Mouse (Mus musculus) kidney, postnatal 0 days (tissue): Measurements from ENCODE around the gene Tctn1. TPM values are rescaled to one million over a fixed set of nuclear protein-coding genes. Genes with fewer than 3 reads are reported as not detected.
"Not testable (repeated sequence)": the region's sequence is repeated elsewhere in the genome, so short reads cannot be mapped to it uniquely, and the experiment has no call there.

Experiments used
- ATAC-seq: fragments of 200-750 bp; cut with Nextera tagmentation; replicated peaks from 2 replicates; pipeline ENCODE4 v1.8.0; 2017; ENCODE audit warnings: low read depth, moderate number of reproducible peaks, moderate TSS enrichment, moderate library complexity; ENCODE audit not compliant: low FRiP score
- DNase-seq: peaks from one replicate; pipeline ENCODE4 v3.0.0-alpha.2; 2016; ENCODE audit warnings: low spot score
- H3K27ac ChIP-seq: fragments of 300-500 bp; sonication (generic); 2 replicates; pipeline ENCODE4 v1.5.1; 2014; ENCODE audit warnings: mild to moderate bottlenecking
- H3K27me3 ChIP-seq: fragments of 300-500 bp; sonication (generic); 2 replicates; pipeline ENCODE4 v1.6.1; 2014; ENCODE audit warnings: low read length, mixed read lengths; ENCODE audit not compliant: insufficient read depth
- H3K36me3 ChIP-seq: fragments of 300-500 bp; sonication (generic); 2 replicates; pipeline ENCODE4 v1.6.1; 2014; ENCODE audit warnings: low read length, mixed read lengths; ENCODE audit not compliant: insufficient read depth
- H3K4me1 ChIP-seq: fragments of 300-500 bp; sonication (generic); replicated peaks from 2 replicates; pipeline ENCODE4 v1.6.1; 2014; ENCODE audit warnings: antibody characterized with exemption, low read length, mixed read lengths; ENCODE audit not compliant: insufficient read depth
- H3K4me2 ChIP-seq: fragments of 300-500 bp; sonication (generic); 2 replicates; pipeline ENCODE4 v1.6.1; 2014; ENCODE audit warnings: mild to moderate bottlenecking, low read length, moderate library complexity, mixed read lengths
- H3K4me3 ChIP-seq: fragments of 300-500 bp; sonication (generic); replicated peaks from 2 replicates; pipeline ENCODE4 v1.5.1; 2014; ENCODE audit warnings: low read depth, low read length
- H3K9ac ChIP-seq: fragments of 300-500 bp; sonication (generic); 2 replicates; pipeline ENCODE4 v1.6.1; 2014; ENCODE audit warnings: low read depth, low read length
- H3K9me3 ChIP-seq: fragments of 300-500 bp; sonication (generic); replicated peaks from 2 replicates; pipeline ENCODE4 v1.6.1; 2016; ENCODE audit warnings: low read length, inconsistent platforms, mixed read lengths
- CTCF ChIP-seq: IDR thresholded peaks from 2 replicates; pipeline ENCODE4 v1.5.1; 2016; ENCODE audit warnings: antibody characterized with exemption, low read depth, mild to moderate bottlenecking, moderate library complexity
- WGBS: fragments of 180-500 bp; shearing (Covaris S2); extraction: QIAGEN DNeasy Blood & Tissue Kit; methylation state at CpG from one replicate; pipeline ENCODE4 v1.1.7; 2014; 5-methylcytosine and 5-hydroxymethylcytosine counted together
- polyA plus RNA-seq: library from polyadenylated mRNA; unstranded; fragments of >200 nt; fragmentation: Nextera tagmentation; extraction: Ambion mirVana; gene quantifications from 2 replicates; pipeline ENCODE4 v1.2.1, GENCODE M21; 2015

The Tctn1 gene
- polyA plus RNA-seq, 1 experiment from 2014 or later, result 5.2 TPM

GRCm38 (mm10) chr5:122218928-122219327, 45.3 kb downstream of the Tctn1 start:
- Histone ChIP-seq H3K4me2 (no peak overlapping the region), H3K4me3 (no peak overlapping the region), H3K27ac (peak overlapping the region; percentile 75; the same call in 1 of the 2 replicates), H3K27me3 (no peaks in the 10 kb centered on the region), H3K9me3 (no peaks in the 10 kb centered on the region), H3K36me3 (no peaks in the 10 kb centered on the region), H3K9ac (no peak overlapping the region), H3K4me1 (peaks cover 23% of the 10 kb centered on the region; the same call in 1 of the 2 replicates)
- TF ChIP-seq CTCF, result no peak
- DNase-seq (no peak), ATAC-seq (no peak)
- 68% methylated on average over 7 of the region's 7 CpGs for WGBS

DNA sequence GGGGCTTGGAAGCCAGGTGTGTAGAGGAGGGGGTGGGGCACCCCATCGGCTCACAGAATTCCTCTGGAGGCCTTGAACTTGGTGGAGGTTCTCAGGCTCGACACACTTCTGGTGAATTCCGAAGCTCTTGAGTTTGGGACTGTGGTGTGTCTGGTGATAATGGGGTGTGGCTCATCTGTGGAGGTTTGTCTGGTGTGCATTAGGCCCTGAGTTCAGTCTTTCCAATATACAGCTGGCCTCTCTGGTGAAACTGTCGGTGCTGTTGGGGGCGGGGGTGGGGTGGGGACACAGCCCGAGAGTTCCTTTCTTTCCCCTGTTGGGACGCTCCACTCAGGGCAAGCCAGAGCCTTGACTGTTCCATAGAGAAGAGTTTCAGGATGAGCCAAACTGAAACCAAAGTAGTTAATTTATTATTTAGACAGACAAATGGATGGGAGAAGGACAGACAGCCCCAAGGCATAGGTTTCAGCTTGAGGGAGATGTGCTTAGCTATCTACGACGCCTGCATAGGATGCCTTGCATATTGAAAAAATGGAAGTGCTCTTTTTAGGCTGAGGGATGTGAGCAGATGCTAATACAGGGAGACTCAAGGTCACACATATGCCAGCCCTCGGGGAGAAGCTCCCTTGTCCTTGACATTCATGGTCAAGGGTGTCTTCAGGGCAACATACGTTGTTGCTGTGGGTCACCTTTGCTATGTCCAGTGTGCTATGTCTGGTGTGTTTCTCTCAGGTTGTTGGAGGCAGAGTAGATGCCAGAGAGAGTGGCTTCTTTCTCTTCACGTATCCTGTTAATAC, 46.0 kb downstream of the Tctn1 start:
- Histone ChIP-seq H3K9me3 (no peaks in the 10 kb centered on the region), H3K27ac (no peak overlapping the region), H3K27me3 (no peaks in the 10 kb centered on the region), H3K4me3 (no peak overlapping the region), H3K36me3 (no peaks in the 10 kb centered on the region), H3K9ac (no peak overlapping the region), H3K4me2 (no peak overlapping the region), H3K4me1 (peaks cover 23% of the 10 kb centered on the region; the same call in 1 of the 2 replicates)
- DNase-seq, result no peak
- 86% methylated on average over 12 of the region's 12 CpGs for WGBS
- no peak for ATAC-seq
- TF ChIP-seq CTCF, result no peak

DNA sequence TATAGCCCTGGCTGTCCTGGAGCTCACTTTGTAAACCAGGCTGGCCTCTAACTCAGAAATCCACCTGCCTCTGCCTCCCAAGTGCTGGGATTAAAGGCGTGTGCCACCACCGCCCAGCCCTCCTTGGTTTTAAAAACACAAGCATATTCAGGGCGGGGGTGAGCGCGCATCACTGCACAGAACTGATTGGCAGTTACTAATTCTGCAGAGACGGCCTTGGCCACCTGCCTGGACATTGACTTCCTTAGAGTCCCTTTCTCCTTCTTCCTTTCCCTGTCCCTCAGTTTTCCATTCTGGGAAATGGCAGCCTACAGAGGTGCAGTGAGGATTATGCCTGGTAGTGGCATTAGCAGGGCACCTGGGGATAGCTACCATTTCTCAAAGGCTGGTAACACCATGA, 46.6 kb downstream of the Tctn1 start:
- Histone ChIP-seq H3K36me3 (no peaks in the 10 kb centered on the region), H3K4me3 (no peak overlapping the region), H3K4me1 (peaks cover 23% of the 10 kb centered on the region; the same call in 1 of the 2 replicates), H3K9ac (no peak overlapping the region), H3K4me2 (no peak overlapping the region), H3K27me3 (no peaks in the 10 kb centered on the region), H3K27ac (no peak overlapping the region), H3K9me3 (no peaks in the 10 kb centered on the region)
- ATAC-seq, result no peak
- WGBS, result 81% methylated on average over 6 of the region's 6 CpGs
- no peak for TF ChIP-seq CTCF
- no peak for DNase-seq

- Histone ChIP-seq H3K36me3 (no peaks in the 10 kb centered on the region), H3K4me1 (0 out of 2 replicates have a peak, but pooled peaks cover 3% of the 10 kb centered on the region), H3K9me3 (no peaks in the 10 kb centered on the region), H3K4me2 (no peak overlapping the region), H3K27ac (no peak overlapping the region), H3K9ac (no peak overlapping the region), H3K27me3 (no peaks in the 10 kb centered on the region), H3K4me3 (no peak overlapping the region)
- ATAC-seq (no peak), DNase-seq (no peak)
- WGBS, result 83% methylated on average over 6 of the region's 6 CpGs
- TF ChIP-seq CTCF, result no peak
Observed at GRCm38 (mm10) chr5:122213861-122214260, 50.4 kb downstream of the Tctn1 start.

GRCm38 (mm10) chr5:122212820-122213219, 51.4 kb downstream of the Tctn1 start:
- not testable (repeated sequence) for DNase-seq, H3K27ac ChIP-seq, ATAC-seq, H3K9ac ChIP-seq, H3K4me3 ChIP-seq, H3K9me3 ChIP-seq, H3K4me1 ChIP-seq, H3K27me3 ChIP-seq, H3K36me3 ChIP-seq, H3K4me2 ChIP-seq
- 100% methylated on average over 1 of the region's 1 CpGs for WGBS
- peak; percentile 36 for TF ChIP-seq CTCF

DNA sequence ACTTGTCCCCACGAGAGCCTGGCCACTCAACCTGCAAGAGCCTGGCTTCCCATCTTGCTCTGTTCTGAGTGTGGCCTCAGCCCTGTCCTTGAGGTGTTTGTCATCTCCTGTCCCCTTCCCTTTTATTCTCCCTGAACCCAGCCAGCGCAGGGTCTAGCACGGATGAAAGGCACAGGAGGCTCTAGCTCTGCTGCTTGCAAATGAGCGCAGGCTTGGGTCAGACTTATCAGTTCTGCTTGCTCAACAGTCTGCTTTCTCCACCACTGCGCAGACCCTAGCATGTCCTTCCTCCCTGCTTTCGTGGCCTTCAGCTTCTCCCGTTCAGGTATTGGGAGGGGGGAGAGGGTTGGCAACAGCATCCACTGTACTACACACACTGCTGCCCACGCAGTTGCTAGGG, 52.1 kb downstream of the Tctn1 start:
- Histone ChIP-seq H3K27ac (no peak overlapping the region), H3K4me3 (no peak overlapping the region), H3K27me3 (no peaks in the 10 kb centered on the region), H3K4me1 (0 out of 2 replicates have a peak, but pooled peaks cover 3% of the 10 kb centered on the region), H3K36me3 (no peaks in the 10 kb centered on the region), H3K9me3 (no peaks in the 10 kb centered on the region), H3K9ac (no peak overlapping the region), H3K4me2 (no peak overlapping the region)
- no peak for DNase-seq
- WGBS, result 80% methylated on average over 8 of the region's 8 CpGs
- no peak for TF ChIP-seq CTCF
- no peak for ATAC-seq
